Mouse (Mus musculus) NIH3T3 (cell line): Measurements from ENCODE around the gene Far2.
"Not testable (repeated sequence)": the region's sequence is repeated elsewhere in the genome, so short reads cannot be mapped to it uniquely, and the experiment has no call there.

ENCODE experiments used
- DNase-seq: peaks from one replicate; pipeline ENCODE4 v3.0.0-alpha.2; 2012; ENCODE audit warnings: low read depth

Gene Far2

DNA sequence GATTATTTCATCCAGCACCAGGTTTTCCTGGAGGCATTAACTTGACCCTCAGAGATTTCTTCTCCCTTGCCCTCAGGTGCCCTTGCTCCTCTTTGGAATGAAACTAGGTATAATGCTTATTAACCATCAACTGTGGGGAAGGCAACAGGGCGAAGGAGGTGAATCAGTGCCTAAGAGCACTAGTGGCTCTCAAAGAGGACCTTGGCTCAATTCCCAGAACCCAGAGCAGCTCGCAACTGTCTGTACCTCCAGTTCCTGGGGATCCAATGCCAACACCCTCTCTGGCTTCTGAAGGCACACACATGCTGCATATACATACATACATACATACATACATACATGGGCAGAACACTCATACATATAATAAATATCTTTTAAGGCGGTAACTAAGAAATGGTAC lies 69.8 kb downstream of the Far2 start:
- DNase-seq: no peak

DNA sequence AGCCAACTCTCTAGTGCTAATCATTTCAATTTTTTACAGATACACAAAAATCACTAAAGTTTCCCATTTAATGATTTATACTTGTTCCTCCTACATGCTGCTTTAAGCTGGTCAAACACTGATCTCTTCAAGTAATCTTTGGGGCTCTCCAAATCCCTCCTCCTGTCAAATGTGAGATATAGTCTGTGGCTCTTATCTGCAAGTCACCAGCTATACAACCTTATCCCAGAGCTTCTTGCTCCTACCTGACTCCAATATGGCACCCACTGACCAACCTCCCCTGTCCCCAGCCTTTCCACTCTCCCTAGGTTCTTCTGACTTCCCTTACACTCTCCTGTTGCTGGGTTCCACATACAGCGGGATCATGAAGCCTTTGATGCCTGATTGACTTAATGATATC lies 70.6 kb downstream of the Far2 start:
- no peak for DNase-seq

DNA sequence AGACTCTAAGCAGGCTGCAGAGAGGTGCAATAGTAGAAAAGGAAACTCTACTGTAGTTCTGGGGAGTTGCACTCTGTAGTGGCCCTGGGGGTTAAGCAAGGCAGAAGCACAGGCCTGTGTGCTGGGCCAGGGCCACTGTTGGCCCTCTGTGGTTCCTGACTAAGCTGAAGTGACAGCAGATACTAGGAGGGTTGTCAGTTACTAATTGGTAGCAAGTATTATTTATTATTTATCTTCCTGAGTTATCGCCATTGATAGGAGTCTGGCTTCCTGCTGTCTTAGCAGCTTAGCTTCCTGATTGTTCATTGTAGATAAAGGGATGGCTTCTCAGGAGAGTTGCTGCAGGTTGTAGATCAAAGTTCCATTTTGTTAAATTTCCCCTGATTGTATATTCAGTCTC lies 73.6 kb downstream of the Far2 start:
- no peak for DNase-seq

GRCm38 (mm10) chr6:148126851-148127250 lies 79.8 kb downstream of the Far2 start:
- not testable (repeated sequence) for DNase-seq

DNA sequence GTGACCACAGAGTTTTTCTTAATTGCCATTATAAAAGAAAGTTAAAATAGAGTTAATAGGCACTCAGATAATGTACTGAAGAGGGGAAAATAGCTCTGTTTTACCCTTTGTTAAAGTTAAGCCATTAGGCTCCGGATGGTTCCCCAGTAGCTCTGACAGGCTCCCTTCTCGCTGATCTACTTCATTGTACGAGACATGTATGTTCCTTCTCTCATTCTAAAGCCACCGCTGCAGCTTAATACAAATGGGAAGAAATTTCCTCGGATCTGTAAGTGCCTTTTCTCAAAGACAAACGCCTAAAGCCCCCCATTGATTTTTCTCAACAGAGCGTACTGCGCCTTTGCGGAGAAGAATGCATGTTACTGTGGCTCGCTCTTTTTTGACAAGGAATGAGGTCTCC lies 85.3 kb downstream of the Far2 start:
- no peak for DNase-seq

GRCm38 (mm10) chr6:148133536-148133935 lies 86.5 kb downstream of the Far2 start:
- no peak for DNase-seq

DNA sequence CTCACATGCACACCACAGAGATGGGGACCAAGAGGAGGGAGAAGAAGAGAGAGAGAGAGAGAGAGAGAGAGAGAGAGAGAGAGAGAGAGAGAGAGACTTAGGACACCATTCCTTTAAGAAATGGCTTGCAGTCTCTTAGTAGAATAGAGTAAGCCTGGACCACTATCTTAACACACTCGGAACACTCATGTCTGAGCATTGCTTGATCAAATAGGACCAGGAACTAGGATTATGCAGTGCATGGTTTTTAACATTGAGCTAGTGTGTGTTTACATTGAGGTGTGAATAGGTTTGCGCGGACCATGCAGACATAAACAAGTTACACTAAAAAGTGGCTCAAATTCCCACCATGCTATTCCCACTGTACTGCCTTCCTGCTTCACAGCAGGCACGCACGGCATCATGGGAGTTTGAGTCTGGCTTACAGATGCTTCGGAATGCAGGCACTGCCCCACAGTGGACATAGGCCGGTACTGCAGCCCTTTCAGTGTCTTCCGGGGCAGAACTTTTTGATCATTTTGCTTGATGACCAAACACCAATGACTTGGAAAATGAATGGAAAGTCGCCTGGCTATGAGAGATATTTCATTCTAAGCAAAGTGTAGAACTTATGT lies 88.8 kb downstream of the Far2 start:
- DNase-seq: peak; percentile 92

GRCm38 (mm10) chr6:148139288-148139995 lies 92.4 kb downstream of the Far2 start:
- DNase-seq: no peak

- DNase-seq: peak; percentile 14
Observed at GRCm38 (mm10) chr6:148141874-148142273, 94.8 kb downstream of the Far2 start.

DNA sequence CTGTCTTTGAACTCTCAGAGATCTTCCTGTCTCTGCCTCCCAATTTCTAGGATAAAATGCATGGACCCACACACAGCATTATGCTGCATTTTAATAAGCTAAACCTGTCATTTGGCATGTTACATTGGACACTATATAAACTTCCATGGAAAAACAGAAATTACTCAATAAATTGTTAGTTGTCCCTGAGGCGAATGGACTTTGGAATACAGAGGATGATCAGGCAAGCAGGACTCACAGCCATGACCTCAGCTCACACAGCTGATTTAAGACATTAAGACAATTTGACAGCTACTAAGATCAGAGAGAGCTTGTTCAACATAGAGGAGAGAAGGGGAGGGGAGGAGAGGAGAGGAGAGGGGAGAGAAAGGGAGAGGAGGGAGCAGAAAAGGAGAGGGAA lies 95.4 kb downstream of the Far2 start:
- DNase-seq: no peak

DNA sequence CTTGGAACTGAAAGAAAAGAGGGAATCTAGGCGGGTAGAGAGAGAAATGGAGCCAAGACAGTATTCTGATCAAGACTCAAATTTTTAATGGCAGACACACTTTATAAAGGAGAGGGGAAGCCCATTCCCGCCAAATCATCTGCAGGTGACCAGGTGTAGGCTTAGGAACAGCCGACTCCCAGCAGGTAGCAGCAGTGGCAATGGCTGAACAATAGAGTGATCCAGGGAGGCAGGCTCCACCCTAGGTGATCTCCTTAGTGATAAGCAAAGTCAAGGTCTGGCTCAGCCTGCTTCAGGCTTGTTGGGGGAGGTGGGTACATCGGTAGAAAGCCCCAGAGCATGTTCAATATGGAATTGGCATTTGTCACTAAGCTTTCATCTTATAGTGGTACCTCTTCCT lies 105.2 kb downstream of the Far2 start:
- not testable (repeated sequence) for DNase-seq

DNA sequence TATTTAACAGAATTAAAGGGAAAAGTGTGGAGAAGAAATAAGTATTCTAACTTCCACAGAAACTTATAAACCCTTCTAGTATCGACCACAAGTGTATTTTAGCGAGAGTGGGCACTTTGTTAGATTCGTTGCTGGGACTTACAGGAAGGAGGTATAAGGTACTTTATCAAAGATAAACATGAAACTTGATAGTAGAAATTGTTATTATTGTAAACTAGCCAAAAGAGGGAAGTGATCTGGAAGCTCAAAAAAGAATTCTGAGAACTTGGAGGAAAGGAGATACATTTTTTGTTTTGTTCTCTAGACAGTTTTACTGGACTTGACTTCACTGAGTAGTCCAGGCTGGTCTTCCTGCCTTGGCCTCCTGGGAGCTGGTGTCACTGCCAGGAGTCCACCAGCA lies 125.8 kb downstream of the Far2 start:
- no peak for DNase-seq

- no peak for DNase-seq
Observed at GRCm38 (mm10) chr6:148185694-148186093, 138.6 kb downstream of the Far2 start.

DNA sequence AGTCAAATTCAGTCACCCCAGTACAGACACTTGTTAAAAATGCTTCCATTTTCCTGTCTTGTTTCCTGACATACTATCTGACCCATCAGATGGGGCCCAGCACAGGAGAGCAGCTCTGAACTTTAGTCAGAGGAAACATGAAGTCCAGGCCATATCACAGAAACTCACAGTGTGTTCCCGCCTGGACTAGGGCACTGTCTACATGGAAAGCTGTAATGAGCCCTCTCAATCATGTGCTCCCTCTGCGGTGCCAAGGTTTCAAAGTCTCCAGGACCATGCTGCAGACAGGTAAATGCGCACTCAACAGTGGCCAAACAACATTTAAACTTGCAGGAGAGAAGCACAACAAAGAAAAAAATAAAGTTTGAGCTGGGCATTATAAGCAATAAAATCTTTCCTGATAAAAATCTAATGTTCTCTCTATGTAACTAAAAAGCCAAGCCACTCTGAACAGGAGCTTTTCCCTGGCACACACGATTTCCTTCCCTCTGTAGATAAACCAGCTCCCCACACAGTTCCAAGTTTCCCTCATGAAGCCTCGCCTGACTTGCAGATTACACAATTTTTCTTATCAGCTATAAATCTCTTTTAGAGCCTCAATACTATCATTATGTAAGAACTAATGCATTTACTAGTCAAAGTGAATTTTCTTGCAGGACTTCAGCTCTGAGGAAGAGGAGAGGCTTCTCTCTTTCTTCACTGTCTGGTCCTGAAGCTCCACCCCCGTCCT lies 147.1 kb downstream of the Far2 start:
- DNase-seq: no peak

- no peak for DNase-seq
Observed at GRCm38 (mm10) chr6:148199177-148199576, 152.1 kb downstream of the Far2 start.

DNA sequence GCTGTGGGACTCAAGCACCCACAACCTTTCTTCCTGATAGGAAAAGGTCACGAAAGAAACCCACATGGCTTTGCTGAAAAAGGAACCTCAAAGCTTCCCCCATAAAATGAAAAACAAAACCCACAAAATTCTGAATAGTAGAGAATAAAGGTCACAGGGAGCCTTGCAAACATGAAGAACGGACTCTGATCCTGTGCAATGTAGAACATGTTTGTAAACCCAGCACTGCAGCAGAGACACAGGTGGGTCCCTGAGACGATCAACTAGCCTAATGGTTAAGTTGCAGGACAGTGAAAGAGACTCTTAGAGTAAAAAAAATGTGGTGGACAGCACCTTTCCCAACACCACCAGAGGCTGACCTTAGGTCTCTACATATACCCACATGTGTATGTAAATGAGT lies 152.7 kb downstream of the Far2 start:
- DNase-seq: no peak

DNA sequence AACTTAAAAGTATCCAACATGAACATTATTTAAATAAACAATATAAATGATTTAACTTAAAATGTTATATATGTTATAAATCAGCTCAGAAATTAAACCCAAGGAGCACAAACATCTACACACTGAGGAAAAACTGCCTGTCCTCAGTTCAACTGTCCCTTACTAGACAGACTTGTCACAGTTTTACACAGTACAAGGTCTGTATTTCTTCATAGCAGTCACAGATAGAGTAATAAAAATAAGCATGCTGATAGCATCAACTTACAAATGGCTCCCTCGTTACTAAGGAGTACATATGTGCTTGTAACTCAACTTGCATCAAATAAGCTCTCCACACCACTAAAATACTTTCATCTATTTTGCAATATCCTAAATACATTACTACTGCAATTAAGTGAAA lies 158.1 kb downstream of the Far2 start:
- DNase-seq: no peak

DNA sequence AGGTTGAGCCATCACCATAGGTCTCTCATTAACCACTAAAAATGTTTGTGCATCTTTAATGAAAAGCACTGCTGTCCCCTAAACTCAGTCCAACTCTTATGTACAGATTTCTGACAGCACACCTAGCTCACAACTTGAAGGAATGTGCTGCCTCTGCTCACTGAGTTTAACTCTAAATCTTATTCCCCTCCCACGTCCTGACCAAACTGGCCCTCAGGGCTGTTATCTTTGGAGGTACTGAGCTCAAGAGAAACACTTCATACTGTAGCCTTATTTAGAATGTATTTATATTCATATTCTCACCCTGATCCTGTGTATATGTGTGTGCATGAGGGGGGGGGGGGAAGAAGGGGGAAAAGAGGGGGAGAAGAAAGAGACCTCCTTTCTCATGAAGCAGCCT lies 160.5 kb downstream of the Far2 start:
- no peak for DNase-seq

- DNase-seq: peak; percentile 40
Observed at GRCm38 (mm10) chr6:148211391-148211876, 164.4 kb downstream of the Far2 start.

- DNase-seq: peak; percentile 100
Observed at GRCm38 (mm10) chr6:148211897-148212680, 165.0 kb downstream of the Far2 start, which contains the start of gene Ergic2. Gene Ergic2, minus strand, starts transcription at chr6:148212374.

GRCm38 (mm10) chr6:148214765-148215164 lies 167.7 kb downstream of the Far2 start:
- DNase-seq: peak; percentile 84

DNA sequence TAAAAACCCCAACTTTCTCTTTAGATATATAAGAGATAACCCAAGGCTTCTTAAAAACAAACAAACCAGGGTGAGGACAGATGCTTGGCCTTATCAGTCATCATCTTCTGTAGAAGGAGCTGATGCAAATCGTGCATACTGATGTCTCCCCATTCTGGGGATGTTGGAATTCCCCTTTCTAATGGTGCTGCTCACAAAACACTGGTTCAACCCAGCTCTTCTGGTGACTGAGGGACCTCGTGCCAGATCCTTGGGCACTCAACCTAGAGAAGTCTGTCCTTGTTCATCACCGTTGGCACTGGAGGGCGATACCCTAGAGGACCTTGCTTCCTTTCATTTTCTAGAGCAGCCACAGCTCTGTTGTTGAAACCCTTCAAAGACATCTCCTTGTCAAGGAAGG lies 169.7 kb downstream of the Far2 start:
- no peak for DNase-seq
